Mouse (Mus musculus) retina, embryonic 14.5 days (tissue): Measurements from ENCODE around the gene Rrp12.
"Not testable (repeated sequence)": the region's sequence is repeated elsewhere in the genome, so short reads cannot be mapped to it uniquely, and the experiment has no call there.

Source experiments
- DNase-seq: peaks from one replicate; pipeline ENCODE4 v3.0.0-alpha.2; 2015; ENCODE audit warnings: low spot score

The Rrp12 gene

GRCm38 (mm10) chr19:41895460-41896318, at the start of gene Rrp12:
Gene Rrp12 (minus strand): TSS chr19:41896173.
- DNase-seq: peak; percentile 95

GRCm38 (mm10) chr19:41943841-41944240, 47.9 kb upstream of the Rrp12 start:
- no peak for DNase-seq

GRCm38 (mm10) chr19:41938539-41938938, 42.6 kb upstream of the Rrp12 start:
- no peak for DNase-seq

- DNase-seq: no peak
These were observed 39.9 kb upstream of the Rrp12 start for GRCm38 (mm10) chr19:41935921-41936320.

- peak; percentile 39 for DNase-seq
These were observed 38.2 kb upstream of the Rrp12 start for GRCm38 (mm10) chr19:41934124-41934523.

GRCm38 (mm10) chr19:41933179-41934086, 37.5 kb upstream of the Rrp12 start, which contains the start of the genes Exosc1 and Zdhhc16:
Gene Exosc1 (minus strand): TSS chr19:41933423.
Gene Zdhhc16 (plus strand): TSS chr19:41933480.
- peak; percentile 98 for DNase-seq

- DNase-seq: peak; percentile 10
These were observed 36.7 kb upstream of the Rrp12 start for GRCm38 (mm10) chr19:41932686-41933085.

- DNase-seq: no peak
These were observed 24.6 kb upstream of the Rrp12 start for GRCm38 (mm10) chr19:41920412-41921067.

GRCm38 (mm10) chr19:41919471-41919870, 23.5 kb upstream of the Rrp12 start:
- DNase-seq: no peak

- no peak for DNase-seq
These were observed 20.9 kb upstream of the Rrp12 start for GRCm38 (mm10) chr19:41916853-41917252.

GRCm38 (mm10) chr19:41915294-41915693, 19.3 kb upstream of the Rrp12 start:
- no peak for DNase-seq

- DNase-seq: not testable (repeated sequence)
These were observed 18.6 kb upstream of the Rrp12 start for GRCm38 (mm10) chr19:41914592-41914882.

GRCm38 (mm10) chr19:41913774-41914591, 18.0 kb upstream of the Rrp12 start:
- DNase-seq: no peak

GRCm38 (mm10) chr19:41912121-41913080, 16.4 kb upstream of the Rrp12 start:
- DNase-seq: peak; percentile 37

- DNase-seq: peak; percentile 99
These were observed 15.5 kb upstream of the Rrp12 start, which contains the start of gene Pgam1 for GRCm38 (mm10) chr19:41911178-41912073. Gene Pgam1 (plus strand): TSS chr19:41911923.

GRCm38 (mm10) chr19:41910396-41910795, 14.4 kb upstream of the Rrp12 start:
- no peak for DNase-seq

GRCm38 (mm10) chr19:41908736-41909135, 12.8 kb upstream of the Rrp12 start:
- no peak for DNase-seq

- DNase-seq: no peak
These were observed 11.2 kb upstream of the Rrp12 start for GRCm38 (mm10) chr19:41907079-41907760.
